Mouse (Mus musculus): ENCODE measurements at regions not wholly inside any gene's neighbourhood (a gene's known extent, or its start where the extent isn't known, plus 50 kb on each side); places are given as distances from the start of the nearest gene placed in this dataset.

DNA sequence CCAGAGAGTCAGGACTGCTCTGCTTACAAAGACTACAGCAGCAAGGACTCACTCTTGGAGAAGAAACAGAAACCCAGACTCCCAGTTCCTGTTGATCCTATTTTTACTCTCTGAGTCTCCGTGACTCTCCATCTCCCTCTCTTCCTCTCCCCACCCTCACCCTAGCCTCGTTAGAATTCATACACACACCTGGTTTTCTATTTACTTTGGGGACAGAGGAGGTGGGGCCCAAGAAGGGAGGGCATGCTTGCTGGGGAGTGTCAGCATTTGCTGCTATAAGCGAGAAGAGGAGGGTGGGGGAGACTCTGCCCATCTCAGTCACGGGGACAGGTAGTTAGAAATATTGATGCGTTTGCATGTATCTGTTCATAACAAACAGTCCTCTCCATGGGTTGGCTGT lies 129.6 kb upstream of the Runx1 start:
- DNase-seq (ENCODE audit: extremely low spot score in 1 of 2, low spot score in 1 of 2) = peak in 1 of 2 experiments; percentile 6

DNA sequence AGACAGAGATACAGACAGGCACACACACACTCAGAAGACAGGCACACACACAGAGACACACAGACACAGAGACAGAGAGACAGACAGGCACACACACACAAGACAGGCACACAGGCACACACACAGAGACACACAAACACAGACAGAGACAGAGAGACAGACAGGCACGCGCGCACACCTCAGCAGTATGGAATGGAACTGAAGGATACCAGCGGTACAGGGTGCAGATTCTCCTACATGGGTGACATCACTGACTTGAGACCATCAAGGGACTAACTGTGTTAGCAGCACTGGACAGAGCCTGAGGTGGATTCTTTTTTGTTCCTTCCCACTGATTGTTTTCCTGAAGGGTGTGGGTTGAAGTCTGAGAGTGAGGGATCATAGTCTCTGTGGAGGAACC lies 129.1 kb upstream of the Runx1 start:
- DNase-seq (ENCODE audit: extremely low spot score in 1 of 2, low spot score in 1 of 2) = no peak

DNA sequence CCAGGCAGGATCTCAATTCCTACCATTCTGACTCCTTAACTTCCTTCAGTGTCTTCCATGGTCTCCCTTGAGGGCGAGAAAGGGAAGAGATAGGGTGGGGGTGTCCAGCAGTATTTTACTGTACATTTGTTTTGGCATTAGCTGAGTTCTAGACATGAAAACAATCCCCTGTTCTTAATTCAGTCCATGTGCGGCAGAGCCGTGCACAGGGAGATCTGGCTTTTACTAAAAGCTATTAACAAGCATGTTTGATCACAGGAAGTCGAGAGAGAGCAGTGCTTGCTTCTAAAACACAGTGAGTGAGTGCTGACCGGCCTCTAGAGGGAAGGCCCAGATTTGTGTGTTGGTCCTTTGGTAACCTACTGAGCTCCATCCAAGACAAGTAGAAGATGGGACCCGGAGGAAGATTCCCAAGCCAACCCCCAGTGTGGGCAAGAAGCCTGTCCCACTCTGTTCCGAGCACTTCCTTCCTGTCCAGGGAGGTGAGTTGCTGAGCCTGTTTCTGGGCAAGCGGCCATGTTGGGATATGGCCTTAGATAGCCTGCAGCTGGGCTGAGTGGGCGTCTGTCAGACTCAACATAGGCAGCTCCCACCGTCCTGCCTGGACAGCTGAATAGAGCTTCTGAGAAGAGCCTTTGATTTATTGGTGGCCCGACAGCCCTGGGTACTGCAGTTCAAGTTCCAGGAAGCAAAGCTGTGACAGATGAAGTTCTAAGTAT lies 128.1 kb upstream of the Runx1 start:
- peak in 1 of 2 experiments; percentile 8 for DNase-seq (ENCODE audit: extremely low spot score in 1 of 2, low spot score in 1 of 2)

DNA sequence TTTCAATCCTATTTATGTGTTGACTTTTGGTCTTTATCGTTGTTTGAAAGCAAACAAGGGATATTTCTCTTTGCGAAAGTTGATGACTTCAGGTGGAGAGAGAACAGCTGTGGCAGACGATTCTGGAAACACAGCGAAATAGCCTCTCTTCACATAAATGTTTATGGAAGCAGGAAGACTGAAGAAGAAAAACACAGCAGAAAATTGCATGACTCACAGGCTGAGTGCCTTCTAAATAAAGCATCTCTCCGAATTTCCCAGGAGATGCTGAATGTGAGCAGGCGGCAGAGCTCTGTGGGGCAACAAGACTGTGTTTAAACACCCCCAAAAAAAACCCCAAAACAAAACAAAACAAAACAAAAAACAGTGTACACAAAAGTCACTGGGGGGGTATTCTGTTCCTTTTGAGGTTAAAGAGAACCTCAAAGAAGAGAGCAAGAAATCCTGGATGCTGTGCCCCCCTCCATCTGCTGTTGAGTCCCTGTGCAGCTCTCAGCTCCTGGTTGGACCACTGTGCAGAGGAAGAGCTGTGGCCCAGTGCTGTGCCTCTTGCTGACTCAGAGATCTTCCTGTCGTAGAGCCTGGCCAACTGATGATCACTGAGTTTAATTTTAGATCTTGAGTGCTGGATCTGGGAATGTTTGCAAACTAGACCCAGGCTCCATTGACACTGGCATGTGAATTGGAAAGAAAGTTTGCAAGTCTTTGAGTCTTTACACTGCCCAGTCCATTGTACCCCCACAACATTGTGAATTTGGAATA lies 126.6 kb upstream of the Runx1 start:
- peak; percentile 12 to 69 for DNase-seq (ENCODE audit: extremely low spot score in 1 of 2, low spot score in 1 of 2)

DNA sequence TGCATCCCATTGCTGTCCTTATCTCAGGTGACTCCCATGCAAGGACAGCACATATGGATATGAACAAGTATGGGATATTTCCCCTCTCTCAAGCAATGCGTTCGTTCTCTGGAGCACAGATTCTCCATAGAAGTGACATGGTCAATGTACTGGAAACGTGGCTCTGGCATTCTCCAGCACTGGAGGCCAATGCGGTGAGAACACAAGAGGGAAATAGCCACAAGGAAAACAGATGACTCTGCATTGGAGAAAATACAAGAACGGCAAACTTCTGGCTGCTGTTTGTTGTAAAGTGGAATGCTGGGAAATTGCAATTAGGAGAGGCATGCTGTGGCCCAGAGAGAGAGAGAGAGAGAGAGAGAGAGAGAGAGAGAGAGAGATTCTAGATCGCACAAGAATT lies 125.6 kb upstream of the Runx1 start:
- DNase-seq (ENCODE audit: extremely low spot score in 1 of 2, low spot score in 1 of 2) = no peak

- DNase-seq (ENCODE audit: extremely low spot score in 1 of 2, low spot score in 1 of 2) = peak in 1 of 2 experiments; percentile 17
Observed at GRCm38 (mm10) chr16:92948494-92948893, 122.5 kb upstream of the Runx1 start.

GRCm38 (mm10) chr16:92946554-92946953 lies 120.6 kb upstream of the Runx1 start:
- no peak for DNase-seq (ENCODE audit: extremely low spot score in 1 of 2, low spot score in 1 of 2)

- no peak for DNase-seq (ENCODE audit: extremely low spot score in 1 of 2, low spot score in 1 of 2)
Observed at GRCm38 (mm10) chr16:92943901-92944300, 118.0 kb upstream of the Runx1 start.

DNA sequence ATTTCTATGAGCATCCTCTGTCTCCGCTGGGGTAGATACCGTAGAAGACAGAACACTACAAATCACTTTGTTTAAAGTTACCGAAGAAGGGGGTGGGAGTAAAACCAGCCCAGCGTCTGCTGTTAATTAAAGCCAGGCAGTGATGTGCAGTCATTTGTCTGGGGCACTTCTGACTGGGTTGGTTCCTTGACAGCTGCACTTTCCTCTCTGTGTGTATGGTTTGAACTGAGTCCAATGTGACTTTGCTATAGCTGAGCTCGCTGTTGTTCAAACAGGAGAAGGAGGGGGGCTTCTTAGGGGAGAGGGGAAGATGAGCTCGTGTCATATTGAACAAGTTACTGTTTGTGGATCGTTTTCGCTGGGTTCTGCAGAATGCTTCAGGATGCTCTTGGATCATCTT lies 113.7 kb upstream of the Runx1 start:
- no peak for DNase-seq (ENCODE audit: extremely low spot score in 1 of 2, low spot score in 1 of 2)

- DNase-seq (ENCODE audit: extremely low spot score in 1 of 2, low spot score in 1 of 2) = peak in 1 of 2 experiments; percentile 5
Observed at GRCm38 (mm10) chr16:92935848-92936535, 110.0 kb upstream of the Runx1 start.

- no peak for DNase-seq (ENCODE audit: extremely low spot score in 1 of 2, low spot score in 1 of 2)
Observed at GRCm38 (mm10) chr16:92930103-92930502, 104.2 kb upstream of the Runx1 start.

- no peak for DNase-seq (ENCODE audit: extremely low spot score in 1 of 2, low spot score in 1 of 2)
Observed at GRCm38 (mm10) chr16:92928201-92928600, 102.3 kb upstream of the Runx1 start.

GRCm38 (mm10) chr16:92927662-92928061 lies 101.7 kb upstream of the Runx1 start:
- no peak for DNase-seq (ENCODE audit: extremely low spot score in 1 of 2, low spot score in 1 of 2)

DNA sequence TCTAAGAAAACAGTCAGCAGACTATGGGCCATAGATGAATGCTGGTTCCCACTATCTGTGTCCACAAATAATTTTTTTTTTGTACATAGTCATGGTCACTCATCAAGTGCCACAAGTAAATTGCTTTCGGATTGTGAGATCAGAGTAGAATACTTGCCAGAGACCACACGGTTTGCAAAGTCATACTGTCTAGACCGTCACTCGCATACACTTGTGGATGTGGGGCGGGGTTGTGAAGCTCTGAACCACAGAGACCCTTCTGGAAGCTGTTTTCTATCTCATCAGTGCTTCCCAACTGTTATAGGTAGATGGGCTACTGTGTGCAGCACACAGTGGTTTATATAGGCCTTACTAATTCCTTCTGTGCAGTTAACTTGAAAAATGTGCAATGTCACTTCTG lies 100.9 kb upstream of the Runx1 start:
- no peak for DNase-seq (ENCODE audit: extremely low spot score in 1 of 2, low spot score in 1 of 2)

DNA sequence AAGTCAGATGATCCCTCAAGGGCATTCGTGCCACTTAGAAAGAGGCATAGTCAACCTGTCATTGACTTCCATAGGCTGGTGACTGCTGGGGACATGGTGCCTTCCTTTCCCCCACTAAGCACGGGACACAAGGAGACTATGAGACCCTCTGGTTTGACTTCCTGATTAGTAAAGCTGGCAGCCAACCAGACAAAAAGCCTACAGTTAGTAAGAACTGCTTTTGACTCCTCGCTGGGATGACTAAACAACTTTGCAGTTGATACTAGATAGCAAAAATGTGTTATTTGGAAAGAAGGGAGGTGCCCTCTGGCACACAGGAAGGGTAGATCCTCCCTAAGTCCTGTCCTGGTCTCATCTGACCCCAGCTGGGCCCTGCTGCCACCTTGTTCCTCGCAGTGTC lies 95.0 kb upstream of the Runx1 start:
- no peak for DNase-seq (ENCODE audit: extremely low spot score in 1 of 2, low spot score in 1 of 2)

- no peak for DNase-seq (ENCODE audit: extremely low spot score in 1 of 2, low spot score in 1 of 2)
Observed at GRCm38 (mm10) chr16:92917356-92917755, 91.4 kb upstream of the Runx1 start.

- no peak for DNase-seq (ENCODE audit: extremely low spot score in 1 of 2, low spot score in 1 of 2)
Observed at GRCm38 (mm10) chr16:92915651-92916050, 89.7 kb upstream of the Runx1 start.

DNA sequence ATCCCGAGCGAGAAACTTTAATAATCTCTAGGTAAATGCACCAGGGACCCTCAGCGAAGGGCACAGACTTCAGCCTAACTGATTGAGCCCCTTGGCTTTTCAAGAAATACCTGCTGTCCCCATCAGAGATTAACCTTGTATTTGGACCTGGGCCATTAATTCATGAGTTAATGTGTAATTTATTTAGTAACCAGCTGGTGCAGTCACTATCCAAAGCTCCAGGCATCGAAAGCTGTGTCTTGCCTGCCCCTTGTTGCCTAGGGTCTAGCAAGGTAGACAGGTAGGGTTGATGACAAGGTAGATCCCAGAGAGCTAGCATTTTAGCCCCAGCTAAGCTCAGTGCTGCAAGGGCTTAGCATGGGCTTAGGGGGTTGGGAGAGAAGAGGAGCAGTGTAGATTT lies 80.9 kb upstream of the Runx1 start:
- no peak for DNase-seq (ENCODE audit: extremely low spot score in 1 of 2, low spot score in 1 of 2)

DNA sequence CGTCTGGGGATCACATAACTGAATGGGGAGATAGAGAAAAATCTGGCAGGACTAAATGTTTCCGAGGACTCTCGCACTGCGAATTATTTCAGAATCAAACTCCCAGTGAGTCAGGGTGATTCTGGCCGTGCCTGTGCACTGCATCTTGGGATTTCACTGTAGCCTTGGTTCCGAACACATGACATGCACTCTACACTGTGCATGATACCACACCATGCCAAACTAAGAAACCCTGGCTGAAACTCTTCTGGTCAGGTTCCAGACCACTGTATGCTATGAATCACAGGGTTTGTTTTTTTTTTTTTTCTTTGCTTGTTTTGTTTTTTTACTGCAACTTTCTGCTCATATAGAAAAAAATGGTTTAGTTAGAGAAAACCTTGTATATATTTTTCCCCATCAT lies 79.7 kb upstream of the Runx1 start:
- DNase-seq (ENCODE audit: extremely low spot score in 1 of 2, low spot score in 1 of 2) = no peak

- peak in 1 of 2 experiments; percentile 11 for DNase-seq (ENCODE audit: extremely low spot score in 1 of 2, low spot score in 1 of 2)
Observed at GRCm38 (mm10) chr16:92903892-92904473, 78.0 kb upstream of the Runx1 start.

- DNase-seq (ENCODE audit: extremely low spot score in 1 of 2, low spot score in 1 of 2) = no peak
Observed at GRCm38 (mm10) chr16:92903486-92903885, 77.5 kb upstream of the Runx1 start.
